Mouse (Mus musculus) E14TG2a.4 (cell line): ENCODE results near the gene Eipr1.

Source experiments
- H3K27me3 ChIP-seq: 2 replicates; pipeline ENCODE4 v1.6.1; 2014; ENCODE audit warnings: low read length, control low read depth; ENCODE audit not compliant: insufficient read depth
- H3K36me3 ChIP-seq: 2 replicates; pipeline ENCODE4 v1.6.1; 2014; ENCODE audit warnings: low read length, control low read depth; ENCODE audit not compliant: insufficient read depth
- H3K4me1 ChIP-seq: replicated peaks from 2 replicates; pipeline ENCODE4 v1.6.1; 2014; ENCODE audit warnings: low read depth, low read length, control low read depth
- H3K4me3 ChIP-seq: replicated peaks from 2 replicates; pipeline ENCODE4 v1.5.1; 2014; ENCODE audit warnings: mild to moderate bottlenecking, low read length
- H3K9me3 ChIP-seq: 2 replicates; pipeline ENCODE4 v1.6.1; 2014; ENCODE audit warnings: low read length, control low read depth
- CTCF ChIP-seq: conservative IDR thresholded peaks from 2 replicates; pipeline ENCODE4 v1.5.1; 2014; ENCODE audit warnings: low read length
- NANOG ChIP-seq: IDR thresholded peaks from 2 replicates; pipeline ENCODE4 v1.6.1; 2014; ENCODE audit warnings: borderline replicate concordance, low read length, mixed read lengths
- POU5F1 ChIP-seq: IDR thresholded peaks from 2 replicates; pipeline ENCODE4 v1.6.1; 2014; ENCODE audit warnings: low read length, borderline replicate concordance

Gene Eipr1

GRCm38 (mm10) chr12:28784864-28785263 is 33.3 kb downstream of the Eipr1 start:
- H3K9me3 ChIP-seq, result no peaks in the 10 kb centered on the region
- no peaks in the 10 kb centered on the region for H3K36me3 ChIP-seq
- peaks cover 54% of the 10 kb centered on the region for H3K4me1 ChIP-seq
- no peak overlapping the region for H3K4me3 ChIP-seq
- no peaks in the 10 kb centered on the region for H3K27me3 ChIP-seq
- TF ChIP-seq CTCF (no peak), NANOG (no peak), POU5F1 (no peak)

- peaks cover 58% of the 10 kb centered on the region for H3K4me1 ChIP-seq
- no peaks in the 10 kb centered on the region for H3K9me3 ChIP-seq
- no peak overlapping the region for H3K4me3 ChIP-seq
- H3K27me3 ChIP-seq, result no peaks in the 10 kb centered on the region
- TF ChIP-seq CTCF, result no peak
- no peak for TF ChIP-seq NANOG
- no peak for TF ChIP-seq POU5F1
- no peaks in the 10 kb centered on the region for H3K36me3 ChIP-seq
Observed at GRCm38 (mm10) chr12:28785299-28785698, 33.7 kb downstream of the Eipr1 start.

GRCm38 (mm10) chr12:28786310-28786709 is 34.7 kb downstream of the Eipr1 start:
- no peaks in the 10 kb centered on the region for H3K36me3 ChIP-seq
- H3K4me3 ChIP-seq, result no peak overlapping the region
- H3K4me1 ChIP-seq, result peaks cover 58% of the 10 kb centered on the region
- H3K9me3 ChIP-seq, result no peaks in the 10 kb centered on the region
- no peaks in the 10 kb centered on the region for H3K27me3 ChIP-seq
- TF ChIP-seq NANOG (no peak), POU5F1 (no peak), CTCF (no peak)

- TF ChIP-seq NANOG (no peak), POU5F1 (no peak), CTCF (no peak)
- H3K4me3 ChIP-seq, result no peak overlapping the region
Observed at GRCm38 (mm10) chr12:28792613-28793012, 41.0 kb downstream of the Eipr1 start.

GRCm38 (mm10) chr12:28793715-28794114 is 42.1 kb downstream of the Eipr1 start:
- H3K4me1 ChIP-seq, result peaks cover 71% of the 10 kb centered on the region
- no peaks in the 10 kb centered on the region for H3K27me3 ChIP-seq
- H3K4me3 ChIP-seq, result no peak overlapping the region
- peaks cover 17% of the 10 kb centered on the region for H3K9me3 ChIP-seq
- TF ChIP-seq CTCF, result no peak
- TF ChIP-seq NANOG, result no peak
- no peak for TF ChIP-seq POU5F1
- H3K36me3 ChIP-seq, result no peaks in the 10 kb centered on the region

More at GRCm38 (mm10) chr12:28792613-28793012, 41.0 kb downstream of the Eipr1 start:
- H3K36me3 ChIP-seq, result no peaks in the 10 kb centered on the region
- no peaks in the 10 kb centered on the region for H3K27me3 ChIP-seq
- H3K9me3 ChIP-seq, result peaks cover 6% of the 10 kb centered on the region
- peaks cover 72% of the 10 kb centered on the region for H3K4me1 ChIP-seq

- H3K4me1 ChIP-seq, result peaks cover 71% of the 10 kb centered on the region
- no peaks in the 10 kb centered on the region for H3K27me3 ChIP-seq
- TF ChIP-seq POU5F1 (no peak), NANOG (no peak), CTCF (no peak)
- H3K36me3 ChIP-seq, result peaks cover 3% of the 10 kb centered on the region; the same call in 1 of the 2 replicates
- H3K9me3 ChIP-seq, result peaks cover 21% of the 10 kb centered on the region
- H3K4me3 ChIP-seq, result no peak overlapping the region
Observed at GRCm38 (mm10) chr12:28795041-28795440, 43.4 kb downstream of the Eipr1 start.

- Histone ChIP-seq H3K27me3 (no peaks in the 10 kb centered on the region), H3K36me3 (peaks cover 3% of the 10 kb centered on the region; the same call in 1 of the 2 replicates), H3K4me3 (no peak overlapping the region), H3K4me1 (peaks cover 72% of the 10 kb centered on the region), H3K9me3 (peaks cover 21% of the 10 kb centered on the region)
- TF ChIP-seq NANOG, result peak; percentile 19; the same call in 1 of the 2 replicates
- TF ChIP-seq POU5F1, result no peak
Observed at GRCm38 (mm10) chr12:28796881-28797420, 45.3 kb downstream of the Eipr1 start.

- TF ChIP-seq POU5F1, result no peak
- no peak for TF ChIP-seq CTCF
- TF ChIP-seq NANOG, result no peak
- Histone ChIP-seq H3K4me3 (no peak overlapping the region), H3K36me3 (peaks cover 3% of the 10 kb centered on the region; the same call in 1 of the 2 replicates), H3K4me1 (peaks cover 64% of the 10 kb centered on the region), H3K27me3 (no peaks in the 10 kb centered on the region), H3K9me3 (peaks cover 21% of the 10 kb centered on the region)
Observed at GRCm38 (mm10) chr12:28799798-28800411, 48.3 kb downstream of the Eipr1 start.
